Mouse (Mus musculus) intestine, embryonic 14.5 days (tissue): ENCODE measurements at regions not wholly inside any gene's neighbourhood (a gene's known extent, or its start where the extent isn't known, plus 50 kb on each side); places are given as distances from the start of the nearest gene placed in this dataset.

ENCODE experiments used
- ATAC-seq: fragments of 200-750 bp; cut with Nextera tagmentation; replicated peaks from 2 replicates; pipeline ENCODE4 v1.8.0; 2017; ENCODE audit warnings: low read depth, moderate number of reproducible peaks, moderate TSS enrichment, moderate library complexity; ENCODE audit not compliant: low FRiP score, low TSS enrichment
- DNase-seq: peaks from one replicate; pipeline ENCODE4 v3.0.0-alpha.2; 2018; ENCODE audit warnings: low spot score
- H3K27ac ChIP-seq: fragments of 300-500 bp; sonication (generic); 2 replicates; pipeline ENCODE4 v1.5.1; 2014; ENCODE audit warnings: low read depth, mild to moderate bottlenecking, control low read depth
- H3K27me3 ChIP-seq: fragments of 300-500 bp; sonication (generic); replicated peaks from 2 replicates; pipeline ENCODE4 v1.6.1; 2014; ENCODE audit warnings: low read length, control low read depth; ENCODE audit not compliant: control insufficient read depth, insufficient read depth
- H3K36me3 ChIP-seq: fragments of 300-500 bp; sonication (generic); 2 replicates; pipeline ENCODE4 v1.6.1; 2014; ENCODE audit warnings: low read length, control low read depth; ENCODE audit not compliant: control insufficient read depth, insufficient read depth
- H3K4me1 ChIP-seq: fragments of 300-500 bp; sonication (generic); replicated peaks from 2 replicates; pipeline ENCODE4 v1.6.1; 2014; ENCODE audit warnings: low read length, control low read depth, mixed read lengths; ENCODE audit not compliant: control insufficient read depth, insufficient read depth
- H3K4me2 ChIP-seq: fragments of 300-500 bp; sonication (generic); 2 replicates; pipeline ENCODE4 v1.6.1; 2014; ENCODE audit warnings: low read length
- H3K4me3 ChIP-seq: fragments of 300-500 bp; sonication (generic); 2 replicates; pipeline ENCODE4 v1.5.1; 2014; ENCODE audit warnings: low read depth, low read length, control low read depth, mixed read lengths
- H3K9ac ChIP-seq: fragments of 300-500 bp; sonication (generic); 2 replicates; pipeline ENCODE4 v1.6.1; 2014; ENCODE audit warnings: mild to moderate bottlenecking, low read length
- H3K9me3 ChIP-seq: fragments of 300-500 bp; sonication (generic); 2 replicates; pipeline ENCODE4 v1.6.1; 2016; ENCODE audit warnings: low read length, control low read depth; ENCODE audit not compliant: control insufficient read depth
- WGBS: fragments of 180-500 bp; shearing (Covaris S2); extraction: QIAGEN DNeasy Blood & Tissue Kit; methylation state at CpG from one replicate; pipeline ENCODE4 v1.1.7; 2014; 5-methylcytosine and 5-hydroxymethylcytosine counted together

DNA sequence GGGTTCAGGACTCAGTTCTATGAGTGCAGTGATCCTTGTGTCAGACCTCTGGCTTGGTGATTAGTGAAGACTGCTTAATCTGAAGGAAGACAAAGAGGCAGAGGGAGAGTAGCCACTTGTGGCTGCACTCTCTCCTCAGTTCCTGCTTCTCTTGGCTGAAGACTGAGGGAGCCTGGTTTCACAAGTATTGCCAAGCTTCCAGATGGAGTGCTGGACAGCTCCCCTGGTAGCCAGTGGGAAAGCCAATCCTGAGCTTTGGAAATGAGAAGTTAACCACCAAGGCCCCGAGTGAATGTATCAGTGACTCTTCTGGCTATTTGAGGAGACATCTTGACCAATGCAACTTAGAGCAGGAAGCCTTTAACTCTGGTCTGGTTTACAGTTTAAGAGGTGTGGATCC, 279.9 kb upstream of the Adamts16 start:
- Histone ChIP-seq H3K9ac (no peak overlapping the region), H3K27me3 (no peaks in the 10 kb centered on the region), H3K36me3 (no peaks in the 10 kb centered on the region), H3K9me3 (no peaks in the 10 kb centered on the region), H3K27ac (no peak overlapping the region), H3K4me3 (no peak overlapping the region), H3K4me2 (no peak overlapping the region), H3K4me1 (no peaks in the 10 kb centered on the region)
- peak; percentile 73 for DNase-seq
- WGBS, result 13% methylated on average over 1 of the region's 1 CpGs
- ATAC-seq, result no peak

GRCm38 (mm10) chr13:71108175-71108574, 266.6 kb upstream of the Adamts16 start:
- ATAC-seq (no peak), DNase-seq (no peak)
- Histone ChIP-seq H3K4me3 (no peak overlapping the region), H3K9ac (no peak overlapping the region), H3K4me1 (no peaks in the 10 kb centered on the region), H3K27me3 (0 out of 2 replicates have a peak, but pooled peaks cover 2% of the 10 kb centered on the region), H3K36me3 (no peaks in the 10 kb centered on the region), H3K27ac (no peak overlapping the region), H3K4me2 (no peak overlapping the region), H3K9me3 (no peaks in the 10 kb centered on the region)
- 79% methylated on average over 8 of the region's 8 CpGs for WGBS

DNA sequence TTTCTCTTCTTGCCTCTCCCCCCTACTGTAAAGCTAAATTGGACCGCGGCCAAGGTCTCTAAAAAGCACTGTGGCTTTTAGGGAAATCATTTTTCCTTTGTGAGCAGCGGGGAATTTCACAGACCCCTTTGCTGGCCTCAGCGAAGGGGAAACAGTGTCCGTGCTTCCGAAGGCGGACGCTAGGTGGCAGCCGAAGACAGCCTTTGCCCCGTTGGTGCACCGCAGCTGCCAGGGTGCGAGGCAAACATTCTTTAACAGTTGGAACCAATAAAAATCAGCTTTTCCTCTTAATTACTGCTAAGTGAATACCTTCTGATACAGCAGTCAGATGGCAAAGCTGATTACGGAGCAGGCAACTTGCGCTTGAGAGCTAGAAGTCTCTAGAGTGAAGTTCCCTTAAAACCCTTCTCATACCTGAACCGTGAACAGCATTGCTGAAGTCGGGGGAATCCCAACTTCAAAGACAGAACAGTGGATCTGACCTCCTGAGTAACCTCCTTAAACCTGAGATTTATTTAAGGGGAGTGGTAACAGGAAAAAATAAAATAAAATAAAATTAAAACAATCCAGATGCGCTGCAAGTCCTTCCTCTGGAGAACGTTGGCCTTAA, 263.7 kb upstream of the Adamts16 start:
- no peaks in the 10 kb centered on the region for H3K9me3 ChIP-seq
- H3K4me1 ChIP-seq, result no peaks in the 10 kb centered on the region
- peak; percentile 79; the same call in 1 of the 2 replicates for ATAC-seq
- H3K4me2 ChIP-seq, result peak overlapping the region; percentile 62
- H3K27me3 ChIP-seq, result 0 out of 2 replicates have a peak, but pooled peaks cover 2% of the 10 kb centered on the region
- H3K4me3 ChIP-seq, result peak overlapping the region; percentile 32
- H3K36me3 ChIP-seq, result no peaks in the 10 kb centered on the region
- WGBS, result 12% methylated on average over 18 of the region's 18 CpGs
- peak; percentile 96 for DNase-seq
- H3K9ac ChIP-seq, result peak overlapping the region; percentile 14; the same call in 1 of the 2 replicates
- no peak overlapping the region for H3K27ac ChIP-seq

DNA sequence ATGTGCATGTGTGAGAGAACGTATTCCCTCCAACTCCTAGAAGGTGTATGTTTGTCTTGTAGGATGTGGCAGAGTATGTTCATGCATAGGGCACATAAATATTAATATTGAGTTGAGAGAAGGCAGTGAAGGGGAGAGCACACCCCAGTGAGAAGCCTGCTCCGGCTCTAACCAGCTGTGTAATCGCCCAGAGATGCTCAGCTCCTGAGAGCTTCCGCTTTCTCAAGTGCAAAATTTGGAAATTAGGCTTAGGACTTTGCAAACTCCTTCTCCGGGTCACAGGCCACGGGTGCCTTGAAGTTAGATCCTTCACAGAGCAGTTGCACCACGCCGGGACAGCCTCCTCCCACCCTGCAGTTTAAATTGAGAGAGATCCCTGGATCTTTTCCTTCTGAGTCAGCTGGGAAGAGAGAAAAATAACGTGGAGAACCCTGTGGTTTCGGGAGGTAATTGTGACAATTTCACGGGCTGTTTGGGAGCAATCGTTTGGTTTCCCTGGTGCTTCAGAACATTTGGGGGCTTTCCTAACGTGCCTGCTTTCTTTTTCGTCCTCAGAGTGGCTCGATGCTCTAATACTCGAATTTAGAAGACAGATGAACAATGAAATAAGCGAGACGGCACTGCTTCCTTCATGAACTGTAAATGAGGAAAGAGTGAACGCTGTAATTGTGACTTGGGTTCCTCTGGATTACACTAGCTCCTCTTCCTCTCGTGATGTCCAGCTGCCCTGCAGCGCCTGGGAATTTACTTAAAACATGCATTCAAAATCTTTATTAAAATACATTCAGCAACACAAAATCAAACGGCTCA, 263.0 kb upstream of the Adamts16 start:
- no peak for ATAC-seq
- 0 out of 2 replicates have a peak, but pooled peaks cover 2% of the 10 kb centered on the region for H3K27me3 ChIP-seq
- H3K36me3 ChIP-seq, result no peaks in the 10 kb centered on the region
- H3K4me1 ChIP-seq, result no peaks in the 10 kb centered on the region
- no peaks in the 10 kb centered on the region for H3K9me3 ChIP-seq
- H3K9ac ChIP-seq, result peak overlapping the region; percentile 14; the same call in 1 of the 2 replicates
- H3K4me2 ChIP-seq, result peak overlapping the region; percentile 62
- H3K27ac ChIP-seq, result no peak overlapping the region
- peak overlapping the region; percentile 32 for H3K4me3 ChIP-seq
- no peak for DNase-seq
- WGBS, result 19% methylated on average over 22 of the region's 22 CpGs

GRCm38 (mm10) chr13:71084301-71084700, 242.7 kb upstream of the Adamts16 start:
- Histone ChIP-seq H3K27ac (no peak overlapping the region), H3K27me3 (no peaks in the 10 kb centered on the region), H3K9ac (no peak overlapping the region), H3K9me3 (no peaks in the 10 kb centered on the region), H3K4me2 (no peak overlapping the region), H3K4me1 (no peaks in the 10 kb centered on the region), H3K4me3 (no peak overlapping the region), H3K36me3 (no peaks in the 10 kb centered on the region)
- WGBS, result 50% methylated on average over 6 of the region's 6 CpGs
- DNase-seq (no peak), ATAC-seq (no peak)

GRCm38 (mm10) chr13:71075916-71076315, 234.3 kb upstream of the Adamts16 start:
- DNase-seq, result no peak
- Histone ChIP-seq H3K27me3 (no peaks in the 10 kb centered on the region), H3K4me3 (no peak overlapping the region), H3K9me3 (no peaks in the 10 kb centered on the region), H3K36me3 (no peaks in the 10 kb centered on the region), H3K27ac (no peak overlapping the region), H3K9ac (no peak overlapping the region), H3K4me2 (no peak overlapping the region), H3K4me1 (no peaks in the 10 kb centered on the region)
- ATAC-seq, result no peak
- WGBS, result 86% methylated on average over 4 of the region's 4 CpGs

- DNase-seq, result no peak
- Histone ChIP-seq H3K36me3 (no peaks in the 10 kb centered on the region), H3K4me3 (no peak overlapping the region), H3K27ac (no peak overlapping the region), H3K9ac (no peak overlapping the region), H3K4me1 (no peaks in the 10 kb centered on the region), H3K4me2 (no peak overlapping the region), H3K27me3 (no peaks in the 10 kb centered on the region), H3K9me3 (no peaks in the 10 kb centered on the region)
- WGBS, result 76% methylated on average over 10 of the region's 10 CpGs
- no peak for ATAC-seq
Measured at GRCm38 (mm10) chr13:71074012-71074411, 232.4 kb upstream of the Adamts16 start.

DNA sequence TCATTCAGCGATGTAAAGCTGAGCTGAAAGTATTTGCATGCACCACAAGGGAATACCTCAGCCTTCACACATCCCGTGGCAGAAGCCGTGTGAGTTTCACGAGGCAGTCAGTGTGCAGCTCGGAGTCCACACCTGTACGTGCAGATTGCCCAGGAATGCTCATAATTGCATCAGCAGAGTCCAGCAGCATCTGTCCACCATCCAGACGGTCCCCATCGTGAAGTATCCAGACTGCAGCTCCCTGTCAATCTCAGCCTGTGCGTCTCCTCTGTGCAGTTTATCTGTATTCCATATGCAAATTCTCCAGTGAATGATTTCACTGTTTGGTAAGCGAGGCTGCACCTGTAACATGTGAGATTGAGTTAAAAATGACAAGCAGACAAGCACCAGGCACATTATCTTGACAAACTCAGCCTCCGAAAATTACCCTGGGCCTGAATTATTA, 227.2 kb upstream of the Adamts16 start:
- DNase-seq (no peak), ATAC-seq (no peak)
- 0 out of 2 replicates have a peak, but pooled peaks cover 3% of the 10 kb centered on the region for H3K4me1 ChIP-seq
- no peak overlapping the region for H3K4me2 ChIP-seq
- no peak overlapping the region for H3K9ac ChIP-seq
- H3K4me3 ChIP-seq, result no peak overlapping the region
- no peaks in the 10 kb centered on the region for H3K36me3 ChIP-seq
- 53% methylated on average over 11 of the region's 11 CpGs for WGBS
- H3K27me3 ChIP-seq, result no peaks in the 10 kb centered on the region
- no peaks in the 10 kb centered on the region for H3K9me3 ChIP-seq
- no peak overlapping the region for H3K27ac ChIP-seq
